Mouse (Mus musculus) olfactory bulb, adult 2 months (tissue): Measurements from ENCODE around the gene Tmc7.

ENCODE experiments used
- CTCF ChIP-seq: fragments of 200-500 bp; IDR thresholded peaks from 2 replicates; pipeline ENCODE4 v1.5.1; 2012; ENCODE audit warnings: low read depth, mild to moderate bottlenecking, low read length, moderate library complexity; ENCODE audit not compliant: insufficient read depth
- POLR2A ChIP-seq: fragments of 200-500 bp; IDR thresholded peaks from 2 replicates; pipeline ENCODE4 v1.6.1; 2012; ENCODE audit warnings: mild to moderate bottlenecking, low read depth, low read length, moderate library complexity; ENCODE audit not compliant: insufficient read depth

GRCm38 (mm10) chr7:118490666-118491430 lies 93.7 kb downstream of the Tmc7 start:
- TF ChIP-seq CTCF (no peak; the same call in 1 of the 2 replicates), POLR2A (no peak)
